Mouse (Mus musculus) forebrain, embryonic 15.5 days (tissue): ENCODE measurements around the gene Ankrd22. TPM values are rescaled to one million over a fixed set of nuclear protein-coding genes. Genes with fewer than 3 reads are reported as not detected.
"Not testable (repeated sequence)": the region's sequence is repeated elsewhere in the genome, so short reads cannot be mapped to it uniquely, and the experiment has no call there.

Experiments
- ATAC-seq: fragments of 200-750 bp; cut with Nextera tagmentation; replicated peaks from 2 replicates; pipeline ENCODE4 v1.8.0; 2017; ENCODE audit warnings: mild to moderate bottlenecking, moderate TSS enrichment, moderate library complexity
- H3K27ac ChIP-seq: fragments of 300-500 bp; sonication (generic); replicated peaks from 2 replicates; pipeline ENCODE4 v1.5.1; 2015; ENCODE audit warnings: mild to moderate bottlenecking, inconsistent platforms
- H3K27me3 ChIP-seq: fragments of 300-500 bp; sonication (generic); 2 replicates; pipeline ENCODE4 v1.6.1; 2015; ENCODE audit warnings: inconsistent platforms
- H3K36me3 ChIP-seq: fragments of 300-500 bp; sonication (generic); 2 replicates; pipeline ENCODE4 v1.6.1; 2015; ENCODE audit warnings: mild to moderate bottlenecking, inconsistent platforms
- H3K4me1 ChIP-seq: fragments of 300-500 bp; sonication (generic); 2 replicates; pipeline ENCODE4 v1.6.1; 2015; ENCODE audit warnings: inconsistent platforms
- H3K4me2 ChIP-seq: fragments of 300-500 bp; sonication (generic); replicated peaks from 2 replicates; pipeline ENCODE4 v1.6.1; 2015; ENCODE audit warnings: mild to moderate bottlenecking, inconsistent platforms
- H3K4me3 ChIP-seq: fragments of 300-500 bp; sonication (generic); 2 replicates; pipeline ENCODE4 v1.5.1; 2015; ENCODE audit warnings: mild to moderate bottlenecking, inconsistent platforms
- H3K9ac ChIP-seq: fragments of 300-500 bp; sonication (generic); replicated peaks from 2 replicates; pipeline ENCODE4 v1.6.1; 2015; ENCODE audit warnings: mild to moderate bottlenecking, inconsistent platforms
- H3K9me3 ChIP-seq: fragments of 300-500 bp; sonication (generic); 2 replicates; pipeline ENCODE4 v1.6.1; 2016; ENCODE audit warnings: inconsistent platforms
- WGBS: fragments of 180-500 bp; shearing (Covaris S2); methylation state at CpG from one replicate; pipeline ENCODE4 v1.1.7; 2015; ENCODE audit warnings: mixed read lengths; 5-methylcytosine and 5-hydroxymethylcytosine counted together
- polyA plus RNA-seq: library from polyadenylated mRNA; unstranded; fragments of >200 nt; fragmentation: Nextera tagmentation; extraction: Ambion mirVana; gene quantifications from 2 replicates; pipeline ENCODE4 v1.2.1, GENCODE M21; 2015

The Ankrd22 gene
- polyA plus RNA-seq = not detected in 2 replicates

DNA sequence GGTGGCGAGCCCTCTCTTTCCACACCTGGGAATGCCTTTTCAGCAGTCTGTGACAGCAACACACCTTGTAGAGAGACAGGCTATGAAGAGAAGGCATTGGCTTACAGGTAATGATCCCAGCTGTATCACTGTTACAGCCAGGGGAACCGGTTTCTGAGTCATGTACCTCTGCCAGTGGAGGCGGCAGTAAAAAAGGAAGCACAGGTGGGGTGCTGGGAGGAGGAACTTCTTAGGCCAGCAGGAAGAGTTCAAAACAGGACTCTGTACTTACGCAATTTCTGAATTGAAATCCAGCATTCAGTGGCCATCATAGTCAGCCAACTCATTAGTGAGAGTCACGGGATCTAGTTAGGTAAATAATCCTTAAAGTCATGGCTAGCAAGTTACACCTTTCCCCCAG, at the start of gene Ankrd22:
Gene Ankrd22, minus strand, starts transcription at position 163 of the 400 bp plus-strand sequence.
- H3K27me3 ChIP-seq = no peaks in the 10 kb centered on the region
- no peak within 1 kb of the TSS for H3K27ac ChIP-seq
- H3K4me2 ChIP-seq = no peak within 1 kb of the TSS
- H3K4me3 ChIP-seq = no peak within 1 kb of the TSS
- no peak for ATAC-seq
- no peak within 1 kb of the TSS for H3K9ac ChIP-seq
- 79% methylated on average over 5 of the region's 5 CpGs for WGBS
- H3K36me3 ChIP-seq = no peaks in the 10 kb centered on the region
- H3K9me3 ChIP-seq = no peaks in the 10 kb centered on the region
- H3K4me1 ChIP-seq = no peaks in the 10 kb centered on the region

DNA sequence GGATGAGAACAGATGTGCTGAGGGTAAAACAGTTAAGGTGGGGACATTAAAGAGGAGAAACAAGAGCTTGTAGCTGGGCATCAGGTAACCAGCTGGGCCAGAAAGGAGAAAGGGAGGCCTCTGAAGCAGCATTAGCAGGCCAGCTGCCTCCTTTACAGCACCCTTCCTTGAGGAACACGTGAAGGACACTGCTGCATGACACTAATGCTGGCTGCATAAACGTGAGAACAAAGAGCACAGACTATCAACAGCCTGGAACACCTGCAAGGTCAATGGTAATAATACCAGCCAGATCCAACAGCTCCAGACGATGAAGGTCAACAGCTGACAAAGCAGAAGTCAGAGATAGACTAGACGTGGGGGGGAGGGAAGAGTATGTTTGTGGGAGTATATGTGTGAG, 48.3 kb upstream of the Ankrd22 start:
- no peak overlapping the region for H3K4me2 ChIP-seq
- WGBS = 66% methylated on average over 4 of the region's 4 CpGs
- no peak overlapping the region for H3K9ac ChIP-seq
- no peaks in the 10 kb centered on the region for H3K36me3 ChIP-seq
- ATAC-seq = no peak
- no peaks in the 10 kb centered on the region for H3K9me3 ChIP-seq
- 0 out of 2 replicates have a peak, but pooled peaks cover 5% of the 10 kb centered on the region for H3K4me1 ChIP-seq
- H3K27me3 ChIP-seq = no peaks in the 10 kb centered on the region
- H3K4me3 ChIP-seq = no peak overlapping the region
- H3K27ac ChIP-seq = no peak overlapping the region

DNA sequence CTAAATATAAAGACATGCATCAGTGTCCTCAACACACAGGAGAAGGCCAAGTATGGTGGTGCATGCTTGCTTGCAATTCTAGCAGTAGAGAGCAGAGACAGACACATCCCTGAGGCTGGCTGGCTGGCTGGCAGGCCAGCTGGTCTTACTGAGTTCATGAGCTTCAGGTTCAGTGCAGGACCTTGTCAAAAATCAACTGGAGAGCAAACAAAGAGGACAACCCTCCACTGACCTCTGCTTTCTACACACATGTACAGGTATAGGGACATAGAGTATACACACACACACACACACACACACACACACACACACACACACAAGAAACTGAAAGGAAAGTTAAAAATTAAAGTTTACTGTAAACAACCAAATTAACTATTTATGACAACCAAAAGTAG, 47.4 kb upstream of the Ankrd22 start:
- no peak overlapping the region for H3K27ac ChIP-seq
- H3K4me1 ChIP-seq = 0 out of 2 replicates have a peak, but pooled peaks cover 5% of the 10 kb centered on the region
- H3K4me2 ChIP-seq = no peak overlapping the region
- H3K27me3 ChIP-seq = no peaks in the 10 kb centered on the region
- no peak for ATAC-seq
- H3K9ac ChIP-seq = no peak overlapping the region
- no peaks in the 10 kb centered on the region for H3K36me3 ChIP-seq
- no peak overlapping the region for H3K4me3 ChIP-seq
- H3K9me3 ChIP-seq = no peaks in the 10 kb centered on the region

DNA sequence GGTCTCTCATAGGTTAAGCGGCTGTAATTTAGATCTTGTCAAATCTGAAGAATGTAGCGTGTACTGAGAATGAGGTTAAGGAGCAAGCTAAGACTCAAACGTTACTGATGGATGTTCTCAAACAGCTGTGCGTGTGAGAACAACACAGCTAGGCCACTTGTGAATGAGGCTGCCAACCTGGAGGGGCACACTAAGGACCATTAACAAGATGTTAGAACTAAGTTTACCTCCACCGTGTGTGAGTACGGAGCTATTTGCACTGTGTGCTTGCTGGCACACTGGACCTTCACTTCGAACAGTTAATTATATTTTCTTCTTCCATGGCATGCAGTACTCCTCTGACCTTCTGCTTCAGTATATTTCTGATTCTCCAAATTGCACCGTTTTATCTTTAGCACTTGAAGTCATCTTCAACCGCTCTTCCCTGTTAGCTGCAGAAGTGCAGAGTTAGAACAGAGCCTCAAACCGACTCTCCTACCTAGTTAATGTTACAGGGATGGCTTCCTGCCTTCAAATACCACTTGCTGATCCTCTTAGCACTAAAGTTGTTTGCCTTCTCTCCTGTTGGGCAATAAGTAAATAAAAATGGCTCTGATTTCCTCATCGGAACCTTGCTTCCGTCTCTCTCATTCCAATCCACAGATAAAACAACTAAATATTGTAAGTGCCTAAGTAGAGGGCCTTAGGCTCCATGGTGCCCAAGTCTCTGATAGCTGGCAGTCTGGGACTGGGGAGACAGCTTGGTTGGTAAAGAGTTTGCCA, 46.8 kb upstream of the Ankrd22 start:
- no peak for ATAC-seq
- no peak overlapping the region for H3K4me2 ChIP-seq
- H3K4me3 ChIP-seq = no peak overlapping the region
- H3K36me3 ChIP-seq = no peaks in the 10 kb centered on the region
- no peak overlapping the region for H3K9ac ChIP-seq
- no peak overlapping the region for H3K27ac ChIP-seq
- 93% methylated on average over 12 of the region's 12 CpGs for WGBS
- no peaks in the 10 kb centered on the region for H3K9me3 ChIP-seq
- no peaks in the 10 kb centered on the region for H3K27me3 ChIP-seq
- H3K4me1 ChIP-seq = 0 out of 2 replicates have a peak, but pooled peaks cover 5% of the 10 kb centered on the region

DNA sequence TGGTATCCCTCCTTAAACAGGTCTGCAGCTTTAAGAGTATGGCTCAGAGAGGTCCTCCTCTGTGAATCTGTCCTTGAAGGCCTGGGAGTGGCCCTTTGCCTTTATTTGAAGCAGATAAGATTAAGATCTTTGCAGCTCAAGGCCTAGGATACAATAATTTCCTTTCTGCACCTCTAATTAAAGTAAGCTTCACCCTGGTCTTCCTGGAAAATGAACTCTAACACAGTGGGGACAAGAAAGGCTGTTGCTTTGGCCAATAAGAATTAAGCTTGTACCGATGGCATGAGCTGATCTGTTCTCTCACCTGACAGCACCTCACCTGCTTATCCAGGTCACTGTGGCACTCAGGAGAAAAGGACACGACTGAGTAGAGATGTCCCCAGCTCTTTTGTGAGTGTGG, 45.0 kb upstream of the Ankrd22 start:
- no peaks in the 10 kb centered on the region for H3K4me1 ChIP-seq
- H3K27me3 ChIP-seq = no peaks in the 10 kb centered on the region
- 57% methylated on average over 2 of the region's 2 CpGs for WGBS
- H3K4me2 ChIP-seq = no peak overlapping the region
- no peaks in the 10 kb centered on the region for H3K9me3 ChIP-seq
- H3K36me3 ChIP-seq = no peaks in the 10 kb centered on the region
- no peak overlapping the region for H3K27ac ChIP-seq
- H3K4me3 ChIP-seq = no peak overlapping the region
- no peak overlapping the region for H3K9ac ChIP-seq
- ATAC-seq = no peak

DNA sequence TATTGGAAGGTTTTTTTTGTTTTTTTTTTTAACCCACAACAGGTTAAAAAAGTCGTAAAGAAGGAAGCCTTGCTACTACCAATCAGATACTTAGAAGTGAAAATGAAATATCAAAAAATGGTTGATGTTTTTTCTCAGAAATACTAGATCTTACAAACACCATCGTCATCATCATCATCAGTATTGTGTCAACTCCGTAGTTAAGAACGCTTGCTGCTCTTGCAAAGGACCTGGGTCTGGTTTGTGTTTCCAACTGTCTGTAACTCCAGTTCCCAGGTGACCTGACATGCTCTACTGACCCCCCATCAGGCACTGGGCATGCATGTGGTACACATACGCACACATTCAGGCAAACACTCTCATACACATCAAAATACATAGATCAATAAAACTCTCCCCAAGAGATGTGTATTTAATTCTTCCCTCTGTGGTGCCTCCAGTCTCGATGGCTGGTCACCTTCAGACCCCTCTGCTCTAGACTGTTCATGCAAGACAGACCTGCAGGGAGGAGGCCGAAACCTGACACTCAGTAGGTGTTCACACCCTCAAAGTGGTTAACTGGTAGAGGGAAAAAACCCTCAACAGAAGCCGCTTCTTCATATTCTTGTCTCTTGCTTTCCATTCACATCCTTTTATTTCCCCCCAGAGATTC, 44.2 kb upstream of the Ankrd22 start:
- WGBS = 91% methylated on average over 8 of the region's 8 CpGs
- Histone ChIP-seq H3K4me2 (no peak overlapping the region), H3K36me3 (no peaks in the 10 kb centered on the region), H3K4me3 (no peak overlapping the region), H3K9ac (no peak overlapping the region), H3K9me3 (no peaks in the 10 kb centered on the region), H3K4me1 (no peaks in the 10 kb centered on the region), H3K27me3 (no peaks in the 10 kb centered on the region), H3K27ac (no peak overlapping the region)
- no peak for ATAC-seq

DNA sequence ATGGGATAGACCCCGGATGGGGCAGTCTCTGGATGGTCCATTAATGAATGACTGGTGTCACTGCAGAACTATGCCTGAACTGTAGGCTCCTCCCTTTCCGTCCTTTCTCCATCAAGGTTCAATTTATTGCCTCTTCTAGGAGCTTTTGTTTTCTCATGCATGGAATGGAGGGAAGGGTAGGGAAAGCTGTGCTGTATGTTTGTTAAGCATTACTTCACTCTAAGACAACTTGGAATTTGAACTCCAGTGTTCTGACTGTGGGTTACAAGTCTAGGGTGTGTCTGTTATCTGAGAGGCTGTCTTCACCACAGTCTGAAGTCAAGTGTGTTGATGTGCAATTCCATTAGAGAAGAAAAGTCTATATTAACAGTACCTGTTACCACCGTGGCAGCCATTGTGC, 43.2 kb upstream of the Ankrd22 start:
- no peak for ATAC-seq
- H3K27me3 ChIP-seq = no peaks in the 10 kb centered on the region
- no peak overlapping the region for H3K4me2 ChIP-seq
- no peaks in the 10 kb centered on the region for H3K4me1 ChIP-seq
- no peak overlapping the region for H3K4me3 ChIP-seq
- WGBS = 85% methylated on average over 3 of the region's 3 CpGs
- no peak overlapping the region for H3K27ac ChIP-seq
- no peak overlapping the region for H3K9ac ChIP-seq
- H3K9me3 ChIP-seq = no peaks in the 10 kb centered on the region
- no peaks in the 10 kb centered on the region for H3K36me3 ChIP-seq

DNA sequence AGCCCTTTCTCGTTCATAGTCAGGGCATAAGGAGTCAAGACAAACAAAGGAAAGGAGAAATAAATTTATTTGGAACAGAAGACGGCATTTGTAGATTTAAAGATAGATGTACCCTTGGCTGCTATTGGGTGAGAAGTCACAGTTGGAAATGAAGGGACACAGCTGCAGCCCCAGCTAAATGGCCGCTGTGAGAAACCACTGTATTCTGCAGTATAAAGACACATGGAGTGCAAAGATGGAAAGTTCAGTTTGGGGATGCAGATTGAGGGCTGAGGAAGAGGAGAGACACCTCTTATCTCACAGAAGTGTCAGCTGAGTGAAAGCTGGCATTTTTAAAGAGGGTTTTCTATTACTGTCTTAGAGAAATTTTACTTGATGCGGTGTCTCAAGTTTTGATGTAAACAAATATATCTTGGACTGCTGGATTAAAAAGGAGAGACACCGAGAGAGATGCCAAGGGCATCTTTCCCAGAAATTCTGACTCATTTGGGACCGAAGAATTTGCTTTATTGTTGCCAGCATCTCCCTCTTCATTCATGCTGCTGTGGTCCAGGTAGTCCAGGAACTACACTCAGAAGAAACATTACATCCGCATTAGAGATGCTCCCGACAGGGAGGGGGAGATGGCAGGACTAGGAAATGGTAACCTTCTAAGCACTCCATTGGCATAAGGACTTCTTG, 41.0 kb upstream of the Ankrd22 start:
- Histone ChIP-seq H3K27ac (no peak overlapping the region), H3K4me2 (no peak overlapping the region), H3K36me3 (no peaks in the 10 kb centered on the region), H3K4me1 (no peaks in the 10 kb centered on the region), H3K4me3 (no peak overlapping the region), H3K27me3 (no peaks in the 10 kb centered on the region), H3K9ac (no peak overlapping the region), H3K9me3 (no peaks in the 10 kb centered on the region)
- 84% methylated on average over 8 of the region's 8 CpGs for WGBS
- no peak for ATAC-seq

DNA sequence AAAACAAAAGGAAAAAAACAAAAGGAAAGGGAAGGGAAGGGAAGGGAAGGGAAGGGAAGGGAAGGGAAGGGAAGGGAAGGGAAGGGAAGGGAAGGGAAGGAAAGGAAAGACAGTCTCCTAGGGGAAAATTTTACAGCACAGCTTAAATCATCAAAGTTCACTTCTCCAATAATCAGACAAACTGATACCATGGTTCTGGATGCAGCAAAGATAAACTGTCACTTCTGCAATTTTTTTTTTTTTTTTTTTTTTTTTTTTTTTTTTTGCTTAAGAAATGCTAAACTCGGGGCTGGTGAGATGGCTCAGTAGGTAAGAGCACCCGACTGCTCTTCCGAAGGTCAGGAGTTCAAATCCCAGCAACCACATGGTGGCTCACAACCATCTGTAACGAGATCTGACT, 40.3 kb upstream of the Ankrd22 start:
- WGBS = 79% methylated on average over 4 of the region's 4 CpGs

DNA sequence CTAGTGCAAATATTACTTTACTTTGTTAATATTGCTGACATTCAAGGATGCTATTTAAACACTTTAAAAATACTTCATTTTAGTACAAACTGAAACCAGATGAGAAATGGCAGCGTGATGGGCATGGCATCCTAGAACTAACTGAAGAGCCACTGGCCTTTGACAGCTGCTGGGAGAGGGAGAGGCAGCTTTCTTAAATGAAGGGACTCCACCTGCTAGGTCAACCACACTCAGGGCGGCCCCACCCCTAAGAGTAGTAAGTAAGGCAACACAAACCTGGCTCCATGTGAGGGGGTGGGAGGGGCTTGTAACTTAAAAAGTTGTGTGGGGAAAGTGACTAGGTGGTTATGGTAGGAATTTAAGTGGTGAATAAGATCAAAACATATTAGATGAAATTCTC, 36.8 kb upstream of the Ankrd22 start:
- no peaks in the 10 kb centered on the region for H3K36me3 ChIP-seq
- H3K4me2 ChIP-seq = no peak overlapping the region
- H3K9ac ChIP-seq = no peak overlapping the region
- no peak overlapping the region for H3K27ac ChIP-seq
- ATAC-seq = no peak
- H3K4me3 ChIP-seq = no peak overlapping the region
- no peaks in the 10 kb centered on the region for H3K27me3 ChIP-seq
- no peaks in the 10 kb centered on the region for H3K4me1 ChIP-seq
- 92% methylated on average over 2 of the region's 2 CpGs for WGBS
- no peaks in the 10 kb centered on the region for H3K9me3 ChIP-seq

More for the DNA sequence above, 40.3 kb upstream of the Ankrd22 start:
- not testable (repeated sequence) for H3K9me3 ChIP-seq, ATAC-seq, H3K36me3 ChIP-seq, H3K27me3 ChIP-seq, H3K4me1 ChIP-seq, H3K4me3 ChIP-seq, H3K4me2 ChIP-seq, H3K9ac ChIP-seq, H3K27ac ChIP-seq

DNA sequence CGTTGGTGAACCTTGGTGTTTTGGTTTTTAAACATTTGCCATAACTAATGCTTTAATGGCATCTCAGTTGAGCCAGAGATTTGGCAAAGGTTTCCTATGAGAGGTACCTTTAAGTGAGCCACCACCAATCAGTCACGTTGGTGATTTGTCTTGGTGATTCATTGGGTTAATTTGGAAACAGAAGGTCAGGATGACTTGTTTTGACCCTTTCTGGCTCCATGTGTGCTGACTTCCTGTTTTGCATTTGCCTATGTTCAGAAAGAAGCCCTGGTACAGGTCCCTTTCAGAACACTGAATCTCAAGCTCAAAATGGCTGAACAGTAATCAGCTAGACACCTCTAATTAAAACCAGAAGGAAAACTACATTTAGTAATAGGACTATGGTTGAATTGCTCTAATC, 33.6 kb upstream of the Ankrd22 start:
- no peaks in the 10 kb centered on the region for H3K4me1 ChIP-seq
- H3K9me3 ChIP-seq = no peaks in the 10 kb centered on the region
- H3K36me3 ChIP-seq = no peaks in the 10 kb centered on the region
- H3K27ac ChIP-seq = no peak overlapping the region
- no peak overlapping the region for H3K9ac ChIP-seq
- no peaks in the 10 kb centered on the region for H3K27me3 ChIP-seq
- ATAC-seq = no peak
- H3K4me3 ChIP-seq = no peak overlapping the region
- 89% methylated on average over 2 of the region's 2 CpGs for WGBS
- no peak overlapping the region for H3K4me2 ChIP-seq

DNA sequence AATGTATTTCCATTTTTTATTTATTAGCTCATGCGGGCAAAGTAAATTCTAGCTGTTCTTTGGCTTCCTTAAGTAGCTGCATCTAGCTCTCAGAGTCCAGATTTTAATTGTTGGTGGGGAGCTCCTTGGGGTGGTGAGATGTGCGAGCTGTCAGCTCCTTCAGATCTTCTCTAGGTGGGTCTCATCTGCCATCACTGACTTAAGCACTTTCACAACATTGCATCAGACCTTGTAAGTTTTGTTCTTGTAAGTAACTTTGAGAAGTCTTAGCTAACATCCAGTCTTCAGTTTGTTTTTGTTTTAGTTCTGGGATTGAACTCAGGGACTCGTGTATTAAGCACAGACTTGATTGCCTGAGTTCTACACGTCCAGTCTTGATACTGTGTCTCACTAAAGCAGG, 33.0 kb upstream of the Ankrd22 start:
- no peak overlapping the region for H3K27ac ChIP-seq
- no peak overlapping the region for H3K4me2 ChIP-seq
- no peaks in the 10 kb centered on the region for H3K4me1 ChIP-seq
- H3K9me3 ChIP-seq = no peaks in the 10 kb centered on the region
- ATAC-seq = no peak
- H3K9ac ChIP-seq = no peak overlapping the region
- no peak overlapping the region for H3K4me3 ChIP-seq
- no peaks in the 10 kb centered on the region for H3K36me3 ChIP-seq
- WGBS = 90% methylated on average over 4 of the region's 4 CpGs
- H3K27me3 ChIP-seq = no peaks in the 10 kb centered on the region
